Mouse (Mus musculus) intestine, embryonic 16.5 days (tissue): ENCODE data around the gene Olfr1392. TPM values are rescaled to one million over a fixed set of nuclear protein-coding genes. Genes with fewer than 3 reads are reported as not detected.
"Not testable (repeated sequence)": the region's sequence is repeated elsewhere in the genome, so short reads cannot be mapped to it uniquely, and the experiment has no call there.

Experiments
- ATAC-seq: fragments of 200-750 bp; cut with Nextera tagmentation; 2 replicates; pipeline ENCODE4 v1.8.0; 2017; ENCODE audit warnings: moderate TSS enrichment, moderate library complexity
- H3K27ac ChIP-seq: fragments of 300-500 bp; sonication (generic); 2 replicates; pipeline ENCODE4 v1.5.1; 2014; ENCODE audit warnings: mild to moderate bottlenecking, low read length
- H3K27me3 ChIP-seq: fragments of 300-500 bp; sonication (generic); replicated peaks from 2 replicates; pipeline ENCODE4 v1.6.1; 2014; ENCODE audit warnings: low read length, control low read depth, mixed read lengths; ENCODE audit not compliant: control insufficient read depth, insufficient read depth
- H3K36me3 ChIP-seq: fragments of 300-500 bp; sonication (generic); 2 replicates; pipeline ENCODE4 v1.6.1; 2014; ENCODE audit warnings: low read length, control low read depth; ENCODE audit not compliant: control insufficient read depth, insufficient read depth
- H3K4me1 ChIP-seq: fragments of 300-500 bp; sonication (generic); 2 replicates; pipeline ENCODE4 v1.6.1; 2014; ENCODE audit warnings: low read length, control low read depth, mixed read lengths; ENCODE audit not compliant: control insufficient read depth, insufficient read depth
- H3K4me2 ChIP-seq: fragments of 300-500 bp; sonication (generic); 2 replicates; pipeline ENCODE4 v1.6.1; 2014; ENCODE audit warnings: low read depth, low read length, control low read depth
- H3K4me3 ChIP-seq: fragments of 300-500 bp; sonication (generic); 2 replicates; pipeline ENCODE4 v1.5.1; 2014; ENCODE audit warnings: mild to moderate bottlenecking, low read length
- H3K9ac ChIP-seq: fragments of 300-500 bp; sonication (generic); 2 replicates; pipeline ENCODE4 v1.6.1; 2014; ENCODE audit warnings: low read depth, low read length
- H3K9me3 ChIP-seq: fragments of 300-500 bp; sonication (generic); 2 replicates; pipeline ENCODE4 v1.6.1; 2016; ENCODE audit warnings: low read length, control low read depth; ENCODE audit not compliant: control insufficient read depth
- WGBS: fragments of 180-500 bp; shearing (Covaris S2); extraction: QIAGEN DNeasy Blood & Tissue Kit; methylation state at CpG from one replicate; pipeline ENCODE4 v1.1.7; 2014; 5-methylcytosine and 5-hydroxymethylcytosine counted together
- polyA plus RNA-seq: library from polyadenylated mRNA; unstranded; fragments of >200 nt; fragmentation: Nextera tagmentation; extraction: Ambion mirVana; gene quantifications from 2 replicates; pipeline ENCODE4 v1.2.1, GENCODE M21; 2015

The Olfr1392 gene
- polyA plus RNA-seq = not detected in 2 replicates

DNA sequence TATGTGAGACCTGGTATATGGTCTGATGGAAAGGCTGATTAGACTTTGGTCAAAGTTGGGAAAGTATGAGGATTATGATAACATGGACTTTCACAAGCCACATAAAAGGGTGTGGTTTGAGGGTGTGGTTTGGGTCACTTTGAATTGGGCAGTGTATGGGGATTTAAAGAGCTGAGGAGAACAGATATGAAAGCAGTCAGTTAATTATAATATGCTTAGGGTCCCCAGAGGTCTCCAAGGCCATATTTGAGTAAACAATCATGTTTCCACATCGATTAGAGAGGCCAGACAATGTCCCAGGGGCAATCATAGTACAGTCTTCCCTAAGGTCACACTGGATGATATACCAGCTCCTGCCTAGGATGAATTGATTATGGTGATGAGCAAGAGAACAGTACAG is at the start of gene Olfr1392:
TSS of gene Olfr1392 (plus strand) at position 301 of the 400 bp plus-strand sequence.
- H3K36me3 ChIP-seq, H3K27me3 ChIP-seq, H3K9ac ChIP-seq, H3K4me2 ChIP-seq, H3K4me1 ChIP-seq, H3K9me3 ChIP-seq, H3K4me3 ChIP-seq, ATAC-seq, H3K27ac ChIP-seq: not testable (repeated sequence)
- 57% methylated on average over 1 of the region's 1 CpGs for WGBS

DNA sequence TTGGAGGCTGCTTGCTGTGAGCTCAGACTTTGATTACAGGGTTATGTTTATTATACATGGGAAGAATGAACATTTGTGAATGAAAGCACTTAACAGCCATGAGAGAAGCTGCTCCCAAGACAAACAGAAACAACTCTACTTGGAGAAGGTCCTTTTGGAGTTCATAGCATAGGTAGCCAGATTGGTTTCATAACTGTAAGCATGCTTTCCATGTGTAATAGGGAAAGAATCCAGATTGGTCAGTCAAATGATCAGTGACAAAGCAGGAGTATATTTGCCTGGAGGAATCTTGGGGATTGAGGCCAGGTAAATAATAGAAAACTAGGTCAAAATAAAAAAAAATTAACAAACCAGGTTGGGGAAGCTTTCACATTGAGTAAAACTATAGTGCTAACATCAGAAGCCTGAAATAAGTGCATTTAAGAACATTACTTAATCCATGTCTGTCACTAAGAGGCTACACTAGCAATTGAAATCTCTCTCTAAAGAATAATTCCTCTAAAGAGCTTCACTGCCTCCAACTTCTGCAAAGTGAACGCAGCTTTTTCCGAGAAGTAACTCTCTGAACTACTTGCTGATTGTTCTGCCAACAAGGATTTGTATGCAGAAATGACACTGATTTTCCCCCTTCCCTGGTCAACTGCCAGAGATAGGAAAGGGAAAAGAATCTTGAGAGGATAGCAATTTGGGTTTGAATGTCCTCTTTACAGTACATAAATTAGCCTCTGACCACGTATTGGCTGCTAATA is 49.4 kb upstream of the Olfr1392 start:
- Histone ChIP-seq H3K27me3 (no peaks in the 10 kb centered on the region), H3K4me3 (no peak overlapping the region), H3K9ac (no peak overlapping the region), H3K4me1 (peaks cover 9% of the 10 kb centered on the region), H3K9me3 (no peaks in the 10 kb centered on the region), H3K27ac (no peak overlapping the region), H3K36me3 (no peaks in the 10 kb centered on the region), H3K4me2 (no peak overlapping the region)
- 68% methylated on average over 3 of the region's 3 CpGs for WGBS
- no peak for ATAC-seq

DNA sequence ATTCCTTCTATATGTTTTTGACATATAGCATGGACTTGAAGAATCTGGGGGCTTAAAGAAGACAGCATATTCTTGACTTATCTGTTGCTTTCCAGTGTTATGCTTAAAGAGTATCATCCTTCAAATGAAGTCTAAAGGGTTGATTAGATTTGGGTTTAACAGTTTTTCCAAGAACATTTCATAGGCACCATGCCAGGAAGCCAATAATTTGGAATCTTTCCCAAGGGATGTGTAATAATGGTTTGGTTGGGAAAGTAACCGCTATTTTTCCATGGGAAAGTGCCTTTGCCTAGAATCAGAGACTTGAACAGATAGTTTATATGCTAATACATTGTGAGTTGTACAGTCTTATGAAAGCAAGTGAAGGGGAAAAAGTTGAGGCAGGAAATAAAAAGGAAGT is 48.2 kb upstream of the Olfr1392 start:
- Histone ChIP-seq H3K9me3 (no peaks in the 10 kb centered on the region), H3K27me3 (no peaks in the 10 kb centered on the region), H3K27ac (no peak overlapping the region; the same call in 1 of the 2 replicates), H3K9ac (no peak overlapping the region), H3K4me1 (peaks cover 9% of the 10 kb centered on the region), H3K4me2 (no peak overlapping the region), H3K4me3 (no peak overlapping the region), H3K36me3 (no peaks in the 10 kb centered on the region)
- 64% methylated on average over 1 of the region's 1 CpGs for WGBS
- no peak for ATAC-seq

DNA sequence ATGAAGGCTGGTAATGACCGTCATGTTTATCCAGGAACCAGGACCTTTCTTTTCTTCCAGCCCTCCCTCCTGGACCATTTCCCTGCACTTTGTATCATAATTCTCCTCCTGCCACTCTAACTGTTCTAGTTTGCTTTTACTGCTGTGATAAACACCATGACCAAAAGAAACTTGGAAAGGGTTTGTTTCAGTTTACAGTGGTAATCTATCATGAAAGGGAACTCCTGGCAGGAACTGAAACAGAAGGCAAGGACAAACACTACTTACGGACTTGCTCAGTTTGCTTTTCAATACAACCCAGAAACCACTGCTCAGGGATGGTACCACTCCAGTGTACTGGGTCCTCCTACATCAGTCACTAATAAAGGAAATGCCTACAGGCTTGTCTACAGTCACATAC is 47.5 kb upstream of the Olfr1392 start:
- no peaks in the 10 kb centered on the region for H3K9me3 ChIP-seq
- H3K4me2 ChIP-seq = 0 out of 2 replicates have a peak overlapping the region, but pooled peaks have one; percentile 3
- no peak overlapping the region for H3K9ac ChIP-seq
- H3K4me1 ChIP-seq = peaks cover 9% of the 10 kb centered on the region
- WGBS = 31% methylated on average over 2 of the region's 2 CpGs
- H3K27me3 ChIP-seq = no peaks in the 10 kb centered on the region
- no peak overlapping the region for H3K4me3 ChIP-seq
- ATAC-seq = peak; percentile 79
- H3K36me3 ChIP-seq = no peaks in the 10 kb centered on the region
- 0 out of 2 replicates have a peak overlapping the region, but pooled peaks have one; percentile 15 for H3K27ac ChIP-seq

DNA sequence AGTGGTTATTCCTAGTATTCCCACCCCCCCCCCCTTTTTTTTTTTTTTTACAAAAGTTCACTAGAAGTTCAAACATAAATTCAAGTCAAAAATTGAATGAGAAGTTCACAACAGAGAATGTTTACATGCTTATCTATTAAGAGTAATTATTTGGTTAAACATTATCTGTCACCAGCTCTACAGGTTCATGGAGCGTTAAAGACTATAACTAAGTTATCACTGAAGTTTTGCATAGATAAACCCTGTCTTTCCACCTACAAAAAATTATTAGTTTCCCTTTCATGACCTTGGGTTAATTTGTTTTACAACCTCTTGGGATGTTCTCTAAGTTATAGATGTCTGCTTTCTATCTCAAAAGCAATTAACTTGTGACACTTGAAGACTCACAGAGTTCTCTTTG is 44.8 kb upstream of the Olfr1392 start:
- H3K27ac ChIP-seq = no peak overlapping the region
- H3K4me2 ChIP-seq = no peak overlapping the region
- H3K36me3 ChIP-seq = no peaks in the 10 kb centered on the region
- H3K4me3 ChIP-seq = no peak overlapping the region
- H3K9me3 ChIP-seq = no peaks in the 10 kb centered on the region
- H3K4me1 ChIP-seq = peaks cover 22% of the 10 kb centered on the region
- H3K9ac ChIP-seq = no peak overlapping the region
- WGBS = 44% methylated on average over 1 of the region's 1 CpGs
- ATAC-seq = no peak
- H3K27me3 ChIP-seq = no peaks in the 10 kb centered on the region

DNA sequence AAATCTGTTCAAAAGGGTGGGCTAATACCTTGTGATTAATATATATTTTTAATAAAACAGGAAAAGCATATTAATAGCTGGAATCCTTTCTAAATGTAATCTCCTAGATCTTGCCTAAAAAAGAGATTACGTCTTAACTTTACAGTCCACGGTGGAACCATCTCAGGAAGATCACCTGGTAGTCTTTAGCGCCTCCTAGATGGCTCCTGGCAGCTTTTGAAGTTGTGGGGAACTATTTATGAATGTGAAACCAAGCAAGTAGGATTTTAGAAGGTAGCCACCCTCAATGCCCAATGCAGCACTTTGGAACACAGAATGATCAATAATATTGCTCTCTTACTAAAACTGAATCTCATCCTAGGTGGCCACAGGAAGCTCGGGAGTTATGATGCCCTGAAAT is 44.2 kb upstream of the Olfr1392 start:
- ATAC-seq = no peak
- no peak overlapping the region for H3K4me3 ChIP-seq
- no peak overlapping the region for H3K4me2 ChIP-seq
- no peak overlapping the region for H3K27ac ChIP-seq
- H3K4me1 ChIP-seq = peaks cover 22% of the 10 kb centered on the region
- H3K36me3 ChIP-seq = no peaks in the 10 kb centered on the region
- WGBS = 83% methylated on average over 4 of the region's 4 CpGs
- H3K27me3 ChIP-seq = no peaks in the 10 kb centered on the region
- H3K9me3 ChIP-seq = no peaks in the 10 kb centered on the region
- no peak overlapping the region for H3K9ac ChIP-seq

DNA sequence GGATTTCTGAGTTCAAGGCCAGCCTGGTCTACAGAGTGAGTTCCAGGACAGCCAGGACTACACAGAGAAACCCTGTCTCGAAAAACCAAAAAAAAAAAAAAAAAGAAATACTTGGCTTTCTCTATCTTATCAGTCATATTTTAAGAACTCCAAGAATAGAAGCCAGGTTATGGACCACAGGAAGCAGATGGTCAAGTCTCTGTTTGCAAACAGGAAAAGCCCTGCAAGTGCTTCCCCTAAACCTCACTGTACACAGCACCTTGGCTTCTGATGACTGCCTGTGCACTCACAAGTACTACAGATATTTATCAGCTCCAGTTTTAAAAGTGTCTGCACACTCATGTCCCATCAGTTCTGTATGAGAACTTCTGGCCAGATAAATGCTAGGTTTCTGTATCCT is 43.6 kb upstream of the Olfr1392 start:
- Histone ChIP-seq H3K9me3 (no peaks in the 10 kb centered on the region), H3K27me3 (no peaks in the 10 kb centered on the region), H3K9ac (no peak overlapping the region), H3K4me3 (no peak overlapping the region), H3K4me2 (no peak overlapping the region), H3K36me3 (no peaks in the 10 kb centered on the region), H3K27ac (no peak overlapping the region), H3K4me1 (peaks cover 22% of the 10 kb centered on the region)
- no peak for ATAC-seq
- no CpG with 5 or more reads among the region's 1 CpGs for WGBS

DNA sequence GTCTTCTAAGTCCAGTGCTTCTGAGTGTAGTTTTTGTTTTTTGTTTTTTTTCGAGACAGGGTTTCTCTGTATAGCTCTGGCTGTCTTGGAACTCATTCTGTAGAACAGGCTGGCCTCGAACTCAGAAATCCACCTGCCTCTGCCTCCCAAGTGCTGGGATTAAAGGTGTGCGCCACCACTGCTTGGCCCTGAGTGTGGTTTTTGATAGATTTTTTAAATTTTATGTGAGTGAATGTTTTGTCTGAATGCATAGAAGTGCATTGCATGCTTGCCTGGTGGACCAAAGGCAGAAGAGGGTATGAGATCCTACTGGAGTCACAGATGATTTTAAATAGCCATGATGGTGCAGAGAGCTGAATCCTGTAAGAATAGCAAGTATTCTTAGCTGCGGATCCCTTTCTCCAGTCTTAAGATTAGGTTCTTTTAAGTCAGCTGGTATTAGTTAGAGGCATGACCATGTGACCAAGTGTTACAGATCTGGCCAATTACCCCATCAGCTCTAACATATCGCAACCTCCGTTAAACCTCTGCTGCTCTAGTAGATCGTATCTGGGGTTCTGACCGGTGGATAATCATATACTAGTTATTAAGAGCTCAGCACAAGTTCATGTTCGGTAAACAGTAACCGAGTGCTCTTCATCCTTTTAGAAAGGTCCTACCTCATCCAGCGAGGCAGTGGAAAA is 42.0 kb upstream of the Olfr1392 start:
- peak overlapping the region; percentile 66 for H3K4me2 ChIP-seq
- peak; percentile 0; the same call in 1 of the 2 replicates for ATAC-seq

DNA sequence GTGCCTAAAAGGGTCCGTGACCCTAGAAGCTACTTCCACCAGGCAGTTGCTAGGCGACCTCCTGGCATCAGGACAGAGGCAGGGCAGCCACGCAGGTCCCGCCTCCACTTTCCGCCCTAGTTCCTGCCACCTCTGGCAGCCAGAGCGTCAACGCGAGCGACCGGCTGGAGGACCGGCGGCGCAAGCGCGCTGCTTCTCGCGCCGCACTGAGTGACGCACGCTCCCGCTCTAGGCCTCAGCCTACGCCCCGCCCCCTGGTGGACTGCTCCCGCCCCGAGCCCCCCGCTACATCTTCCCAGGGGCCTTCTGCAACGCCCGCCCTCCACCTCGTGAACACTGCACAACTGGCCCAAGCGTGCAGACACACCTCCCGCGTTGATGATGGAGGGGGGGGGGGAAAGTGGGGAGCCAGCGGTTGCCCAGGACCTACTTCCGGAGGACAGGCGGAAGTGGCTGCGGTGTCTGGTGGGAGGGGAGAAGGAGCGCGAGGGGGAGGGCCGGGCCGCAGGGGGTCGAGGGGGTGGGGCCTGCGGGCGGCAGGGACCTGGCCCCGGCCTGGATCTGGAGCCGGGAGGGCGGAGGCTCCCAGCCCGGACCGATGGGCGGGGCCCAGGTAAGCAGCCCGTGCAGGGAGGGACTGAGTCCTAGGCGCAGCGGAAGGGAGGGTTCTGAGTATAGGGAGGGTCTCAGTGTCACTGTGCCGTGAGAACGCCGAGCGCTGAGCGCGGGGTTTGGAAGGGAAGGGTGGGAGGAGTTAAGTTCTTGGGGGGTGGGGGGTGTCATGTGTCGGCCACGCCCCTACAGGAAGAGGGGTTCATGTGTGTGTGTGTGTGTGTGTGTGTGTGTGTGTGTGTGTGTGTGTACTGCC is 41.1 kb upstream of the Olfr1392 start, which contains the start of gene Mgat1:
TSS of gene Mgat1 (plus strand) at position 465 of the 868 bp plus-strand sequence.
- Histone ChIP-seq H3K27ac (peak within 1 kb of the TSS; percentile 95), H3K27me3 (no peaks in the 10 kb centered on the region), H3K36me3 (no peaks in the 10 kb centered on the region), H3K4me2 (peak within 1 kb of the TSS; percentile 66), H3K4me3 (peak within 1 kb of the TSS; percentile 59), H3K9ac (peak within 1 kb of the TSS; percentile 74), H3K9me3 (no peaks in the 10 kb centered on the region), H3K4me1 (peaks cover 33% of the 10 kb centered on the region)
- WGBS = under 1% methylated on average over 59 of the region's 60 CpGs
- ATAC-seq = peak; percentile 92

More for the DNA sequence above, 42.0 kb upstream of the Olfr1392 start:
- peak overlapping the region; percentile 59 for H3K4me3 ChIP-seq
- WGBS = 23% methylated on average over 11 of the region's 11 CpGs
- no peaks in the 10 kb centered on the region for H3K27me3 ChIP-seq
- H3K9me3 ChIP-seq = no peaks in the 10 kb centered on the region
- peak overlapping the region; percentile 95 for H3K27ac ChIP-seq
- H3K4me1 ChIP-seq = peaks cover 25% of the 10 kb centered on the region
- H3K36me3 ChIP-seq = no peaks in the 10 kb centered on the region
- peak overlapping the region; percentile 74 for H3K9ac ChIP-seq
